ENCODE assay signal across 7 mouse cellular contexts in genomic region chr9:20842670-20843069, GRCm38 (mm10). TPM values are rescaled to one million over a fixed set of nuclear protein-coding genes. Genes with fewer than 3 reads are reported as not detected.
DNase-seq lines count a peak whose midpoint lies in the region; ATAC-seq lines count a peak whose summit lies in the region.

No protein-coding gene starts in this region.

- WGBS in hindbrain, embryonic 11.5 days = 35% methylated on average over 2 of the region's 2 CpGs
- 19% methylated on average over 2 of the region's 2 CpGs for WGBS in hindbrain, embryonic 12.5 days
- WGBS in midbrain, embryonic 14.5 days = 29% methylated on average over 2 of the region's 2 CpGs
- WGBS in midbrain, embryonic 16.5 days = 30% methylated on average over 2 of the region's 2 CpGs

- H3K9ac ChIP-seq in hindbrain, embryonic 11.5 days (ENCODE audit: low read depth, low read length) = no peak overlapping the region
- H3K9ac ChIP-seq in hindbrain, embryonic 12.5 days = no peak overlapping the region
- no peak overlapping the region for H3K9ac ChIP-seq in midbrain, embryonic 14.5 days (replicated peaks; ENCODE audit: low read length)
- H3K9ac ChIP-seq in midbrain, embryonic 16.5 days (ENCODE audit: low read depth, low read length) = no peak overlapping the region

- ATAC-seq in hindbrain, embryonic 11.5 days (ENCODE audit: low FRiP score) = no peak
- ATAC-seq in hindbrain, embryonic 12.5 days (ENCODE audit: low FRiP score) = no peak
- no peak for ATAC-seq in midbrain, embryonic 14.5 days (ENCODE audit: low FRiP score, low TSS enrichment)
- ATAC-seq in midbrain, embryonic 16.5 days = no peak

- no peaks in the 10 kb centered on the region for H3K27me3 ChIP-seq in hindbrain, embryonic 11.5 days (ENCODE audit: control insufficient read depth, insufficient read depth, low read length)
- peaks cover 8% of the 10 kb centered on the region; the same call in 1 of the 2 replicates for H3K27me3 ChIP-seq in hindbrain, embryonic 12.5 days
- H3K27me3 ChIP-seq in midbrain, embryonic 14.5 days (ENCODE audit: control insufficient read depth, insufficient read depth, low read length) = no peaks in the 10 kb centered on the region
- no peaks in the 10 kb centered on the region for H3K27me3 ChIP-seq in midbrain, embryonic 16.5 days (ENCODE audit: control insufficient read depth, insufficient read depth, low read depth, low read length)
- H3K27me3 ChIP-seq in splenic B cell, adult 2 months (ENCODE audit: control insufficient read depth, insufficient read depth, low read length, poor library complexity, severe bottlenecking) = no peaks in the 10 kb centered on the region

- H3K4me2 ChIP-seq in hindbrain, embryonic 11.5 days (replicated peaks; ENCODE audit: low read depth, low read length) = no peak overlapping the region
- no peak overlapping the region for H3K4me2 ChIP-seq in hindbrain, embryonic 12.5 days (replicated peaks)
- no peak overlapping the region for H3K4me2 ChIP-seq in midbrain, embryonic 14.5 days (ENCODE audit: low read length)
- H3K4me2 ChIP-seq in midbrain, embryonic 16.5 days (ENCODE audit: low read length) = no peak overlapping the region

- H3K4me3 ChIP-seq in hindbrain, embryonic 11.5 days (ENCODE audit: low read depth, low read length) = no peak overlapping the region
- no peak overlapping the region for H3K4me3 ChIP-seq in hindbrain, embryonic 12.5 days
- no peak overlapping the region for H3K4me3 ChIP-seq in midbrain, embryonic 14.5 days (replicated peaks; ENCODE audit: low read depth, low read length)
- H3K4me3 ChIP-seq in midbrain, embryonic 16.5 days (ENCODE audit: low read depth, low read length) = no peak overlapping the region

- no peaks in the 10 kb centered on the region for H3K4me1 ChIP-seq in hindbrain, embryonic 11.5 days (replicated peaks; ENCODE audit: control insufficient read depth, insufficient read depth, low read length)
- H3K4me1 ChIP-seq in hindbrain, embryonic 12.5 days = no peaks in the 10 kb centered on the region
- H3K4me1 ChIP-seq in midbrain, embryonic 14.5 days (ENCODE audit: control insufficient read depth, insufficient read depth, low read length) = no peaks in the 10 kb centered on the region
- no peaks in the 10 kb centered on the region for H3K4me1 ChIP-seq in midbrain, embryonic 16.5 days (ENCODE audit: control insufficient read depth, insufficient read depth, low read length)

- H3K27ac ChIP-seq in hindbrain, embryonic 11.5 days (ENCODE audit: low read depth, low read length) = no peak overlapping the region
- no peak overlapping the region for H3K27ac ChIP-seq in hindbrain, embryonic 12.5 days
- H3K27ac ChIP-seq in midbrain, embryonic 14.5 days (replicated peaks; ENCODE audit: low read depth, low read length) = no peak overlapping the region
- no peak overlapping the region for H3K27ac ChIP-seq in midbrain, embryonic 16.5 days (ENCODE audit: low read length)

- no peaks in the 10 kb centered on the region for H3K9me3 ChIP-seq in hindbrain, embryonic 11.5 days (ENCODE audit: control insufficient read depth, low read length)
- no peaks in the 10 kb centered on the region for H3K9me3 ChIP-seq in hindbrain, embryonic 12.5 days (replicated peaks)
- no peaks in the 10 kb centered on the region for H3K9me3 ChIP-seq in midbrain, embryonic 14.5 days (ENCODE audit: control insufficient read depth, low read length)
- no peaks in the 10 kb centered on the region for H3K9me3 ChIP-seq in midbrain, embryonic 16.5 days (replicated peaks; ENCODE audit: control insufficient read depth, low read length, poor library complexity, severe bottlenecking)

- peak; percentile 49 for DNase-seq in hindbrain, embryonic 11.5 days (ENCODE audit: low spot score)
- peak; percentile 69 for DNase-seq in midbrain, embryonic 14.5 days
- DNase-seq in cerebellum, postnatal 10 days = peak; percentile 62 to 79
- peak; percentile 10 for DNase-seq in splenic B cell, adult 2 months (ENCODE audit: low read depth, low spot score)
- no peak for DNase-seq in testis, postnatal 10 days (ENCODE audit: low spot score)

- H3K36me3 ChIP-seq in hindbrain, embryonic 11.5 days (ENCODE audit: control insufficient read depth, insufficient read depth, low read length) = no peaks in the 10 kb centered on the region
- H3K36me3 ChIP-seq in hindbrain, embryonic 12.5 days = no peaks in the 10 kb centered on the region
- H3K36me3 ChIP-seq in midbrain, embryonic 14.5 days (ENCODE audit: control insufficient read depth, insufficient read depth, low read length) = no peaks in the 10 kb centered on the region
- no peaks in the 10 kb centered on the region for H3K36me3 ChIP-seq in midbrain, embryonic 16.5 days (ENCODE audit: control insufficient read depth, insufficient read depth, low read length)
- H3K36me3 ChIP-seq in splenic B cell, adult 2 months (ENCODE audit: control insufficient read depth, insufficient read depth, low read length, poor library complexity, severe bottlenecking) = no peaks in the 10 kb centered on the region

RNA-seq across cellular contexts. Expression of gene Rdh8, which starts 24.4 kb away (rescaled TPM):
- polyA plus RNA-seq in hindbrain, embryonic 11.5 days (2014; fragmentation: Nextera tagmentation; extraction: Ambion mirVana) = not detected in 2 replicates
- polyA plus RNA-seq in hindbrain, embryonic 12.5 days (2016; fragmentation: Nextera tagmentation; extraction: Ambion mirVana) = not detected in 2 replicates
- not detected in 2 replicates for polyA plus RNA-seq in midbrain, embryonic 14.5 days (2014; fragmentation: Nextera tagmentation; extraction: Ambion mirVana)
- polyA plus RNA-seq in midbrain, embryonic 16.5 days (2015; fragmentation: Nextera tagmentation; extraction: Ambion mirVana) = not detected in 2 replicates

RNA-seq across cellular contexts. Expression of gene A230050P20Rik, which starts 25.8 kb away (rescaled TPM):
- 0.59 and 0.97 TPM in 2 replicates for polyA plus RNA-seq in hindbrain, embryonic 11.5 days (2014; fragmentation: Nextera tagmentation; extraction: Ambion mirVana)
- 2.0 and 2.4 TPM in 2 replicates for polyA plus RNA-seq in hindbrain, embryonic 12.5 days (2016; fragmentation: Nextera tagmentation; extraction: Ambion mirVana)
- polyA plus RNA-seq in midbrain, embryonic 14.5 days (2014; fragmentation: Nextera tagmentation; extraction: Ambion mirVana) = 1.3 and 1.9 TPM in 2 replicates
- 7.1 and 13.7 TPM in 2 replicates for polyA plus RNA-seq in midbrain, embryonic 16.5 days (2015; fragmentation: Nextera tagmentation; extraction: Ambion mirVana)

RNA-seq across cellular contexts. Expression of gene Col5a3, which starts 27.8 kb away (rescaled TPM):
- 0.32 and 0.66 TPM in 2 replicates for polyA plus RNA-seq in hindbrain, embryonic 11.5 days (2014; fragmentation: Nextera tagmentation; extraction: Ambion mirVana)
- 1.5 and 2.0 TPM in 2 replicates for polyA plus RNA-seq in hindbrain, embryonic 12.5 days (2016; fragmentation: Nextera tagmentation; extraction: Ambion mirVana)
- 0.45 and 0.66 TPM in 2 replicates for polyA plus RNA-seq in midbrain, embryonic 14.5 days (2014; fragmentation: Nextera tagmentation; extraction: Ambion mirVana)
- polyA plus RNA-seq in midbrain, embryonic 16.5 days (2015; fragmentation: Nextera tagmentation; extraction: Ambion mirVana) = 0.85 and 1.3 TPM in 2 replicates

RNA-seq across cellular contexts. Expression of gene Angptl6, which starts 36.9 kb away (rescaled TPM):
- polyA plus RNA-seq in hindbrain, embryonic 11.5 days (2014; fragmentation: Nextera tagmentation; extraction: Ambion mirVana) = 4.3 and 4.9 TPM in 2 replicates
- polyA plus RNA-seq in hindbrain, embryonic 12.5 days (2016; fragmentation: Nextera tagmentation; extraction: Ambion mirVana) = 4.8 and 5.5 TPM in 2 replicates
- polyA plus RNA-seq in midbrain, embryonic 14.5 days (2014; fragmentation: Nextera tagmentation; extraction: Ambion mirVana) = 11.1 and 14.4 TPM in 2 replicates
- polyA plus RNA-seq in midbrain, embryonic 16.5 days (2015; fragmentation: Nextera tagmentation; extraction: Ambion mirVana) = 15.2 and 17.7 TPM in 2 replicates

RNA-seq across cellular contexts. Expression of gene Ppan, which starts 45.3 kb away (rescaled TPM):
- polyA plus RNA-seq in hindbrain, embryonic 11.5 days (2014; fragmentation: Nextera tagmentation; extraction: Ambion mirVana) = 55.9 and 57.8 TPM in 2 replicates
- polyA plus RNA-seq in hindbrain, embryonic 12.5 days (2016; fragmentation: Nextera tagmentation; extraction: Ambion mirVana) = 55.1 and 59.5 TPM in 2 replicates
- polyA plus RNA-seq in midbrain, embryonic 14.5 days (2014; fragmentation: Nextera tagmentation; extraction: Ambion mirVana) = 39.8 and 43.9 TPM in 2 replicates
- 48.8 and 51.1 TPM in 2 replicates for polyA plus RNA-seq in midbrain, embryonic 16.5 days (2015; fragmentation: Nextera tagmentation; extraction: Ambion mirVana)
